Mouse (Mus musculus): ENCODE results near the gene Zswim3.

- no peak for TF ChIP-seq POLR2A (IDR thresholded peaks at IDR 0.05; ENCODE audit: borderline replicate concordance, insufficient read depth, low read length)
- no peak for TF ChIP-seq CTCF (IDR thresholded peaks at IDR 0.05; ENCODE audit: borderline replicate concordance, insufficient read depth, low read depth, low read length)
Measured at GRCm38 (mm10) chr2:164773229-164773988, 31.5 kb upstream of the Zswim3 start.

All from cerebellum, adult 2 months (tissue).